Mouse (Mus musculus): ENCODE measurements around the gene Tollip.

The Tollip gene

DNA sequence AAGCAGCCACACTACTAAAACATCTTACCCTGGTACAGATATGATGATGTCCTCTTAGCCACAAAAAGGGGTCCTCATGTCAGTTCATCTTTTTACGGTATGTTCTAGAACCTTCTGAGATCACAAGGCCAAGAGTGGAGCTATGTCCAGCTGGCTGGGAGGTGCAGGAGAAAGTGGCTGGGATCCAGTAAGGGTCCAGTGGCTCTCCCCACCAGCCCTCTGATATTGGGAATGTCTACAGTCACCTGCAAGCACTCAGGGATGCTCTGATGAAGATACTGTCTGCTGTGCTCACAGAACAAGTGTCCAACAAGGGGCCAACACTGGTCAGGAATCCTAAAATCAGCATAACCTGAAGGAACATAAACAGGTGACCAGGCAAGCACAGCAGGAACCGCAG is at the start of gene Tollip:
TSS of gene Tollip (minus strand) at position 101 of the 400 bp plus-strand sequence.
- DNase-seq (ENCODE audit: low spot score), result no peak

DNA sequence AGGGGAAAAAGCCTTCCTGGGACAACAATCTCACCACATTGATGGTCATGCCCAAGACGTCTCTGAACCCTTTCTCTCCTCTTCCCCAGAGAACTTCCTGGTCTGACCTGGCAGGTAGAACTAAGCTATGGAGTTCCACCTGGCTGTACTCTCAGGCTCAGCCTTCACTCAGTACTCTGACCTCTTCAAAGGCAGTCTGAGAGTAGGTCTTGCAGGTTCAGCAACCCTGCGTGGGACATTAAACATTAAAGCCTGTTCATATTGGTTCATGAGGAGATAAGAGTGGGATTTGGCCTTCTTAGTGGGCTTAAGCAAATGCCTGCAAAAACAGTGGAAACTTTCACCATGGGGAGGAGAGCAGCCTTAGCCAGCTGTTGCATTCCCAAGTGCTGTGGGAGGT is 48.0 kb upstream of the Tollip start:
- DNase-seq (ENCODE audit: low spot score), result no peak

DNA sequence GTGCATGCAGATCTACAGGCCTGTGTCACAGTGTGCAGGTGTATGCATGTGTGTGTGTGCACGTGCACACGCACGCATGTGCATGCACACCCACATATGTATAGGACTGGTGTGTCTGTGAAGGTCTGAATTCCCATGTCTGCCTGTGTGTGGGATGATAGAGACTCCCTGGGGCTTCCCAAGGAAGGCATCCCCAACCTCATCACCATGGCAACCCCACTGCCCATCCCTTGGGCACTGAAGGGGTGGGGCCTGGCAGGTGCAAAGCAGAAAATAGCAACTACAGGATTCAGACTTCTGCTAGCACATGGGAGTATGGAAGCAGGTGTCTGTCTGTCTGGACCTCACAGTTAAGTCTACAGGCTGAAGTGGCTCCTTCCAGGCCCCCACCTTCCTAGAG is 44.2 kb upstream of the Tollip start:
- DNase-seq (ENCODE audit: low spot score), result no peak

DNA sequence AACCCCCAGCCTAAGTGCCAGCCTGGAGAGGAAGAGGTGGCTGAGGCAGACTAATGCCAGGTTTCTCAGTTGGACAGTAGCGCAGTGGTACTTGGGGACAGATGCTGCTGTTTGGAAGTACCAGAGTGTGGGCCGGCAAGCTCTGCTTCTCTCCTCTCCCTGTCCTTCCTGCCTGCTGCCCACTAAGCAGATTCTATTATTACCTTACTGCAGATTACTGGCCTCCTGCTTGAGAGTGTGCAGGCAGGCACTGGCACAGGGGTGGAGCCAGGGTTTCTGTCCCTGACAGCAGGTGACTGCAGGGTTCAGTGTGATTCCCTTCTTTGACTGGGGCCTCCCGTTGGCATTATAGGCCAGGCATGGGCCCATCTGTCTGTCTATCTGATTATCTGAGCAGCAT is 43.2 kb upstream of the Tollip start:
- DNase-seq (ENCODE audit: low spot score), result no peak

DNA sequence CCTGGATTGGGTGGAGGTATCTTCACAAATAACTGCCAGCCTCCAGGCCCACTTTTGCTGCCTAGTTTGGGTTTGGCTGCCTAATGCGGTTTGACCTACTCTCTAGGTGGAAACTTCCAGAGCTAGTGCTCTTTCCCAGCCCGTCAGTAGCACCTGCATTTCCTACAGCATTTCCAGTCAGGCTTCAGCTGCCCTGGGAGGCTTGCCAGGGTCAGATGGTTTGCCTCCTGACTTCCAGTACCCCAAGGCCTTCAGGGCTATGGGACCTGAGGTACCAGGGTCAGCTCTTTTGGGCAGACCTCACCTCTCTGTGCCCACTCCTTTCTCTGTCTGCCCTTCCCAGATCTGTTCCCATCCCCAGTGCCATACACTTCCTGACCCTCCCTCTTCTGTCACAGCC is 42.6 kb upstream of the Tollip start:
- no peak for DNase-seq (ENCODE audit: low spot score)

DNA sequence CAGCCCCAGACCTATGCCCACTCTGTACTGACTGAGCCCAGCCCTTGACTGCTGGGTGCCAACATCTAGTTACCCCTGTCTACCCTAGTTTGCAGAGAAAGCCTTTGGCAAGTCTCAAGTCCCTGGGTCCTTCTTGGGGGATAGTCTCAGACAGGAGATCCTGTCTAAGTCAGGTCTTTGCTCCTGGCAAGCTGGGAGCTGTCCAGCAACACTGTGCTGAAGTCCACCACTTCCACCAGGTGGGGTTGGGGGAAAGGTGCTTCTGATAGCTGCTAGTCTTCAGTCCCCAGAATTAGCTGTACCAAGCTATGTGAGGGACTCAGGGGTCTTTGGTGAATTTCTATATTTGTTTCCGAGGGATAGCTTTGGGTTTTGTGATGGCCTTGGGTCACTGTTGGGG is 40.8 kb upstream of the Tollip start:
- DNase-seq (ENCODE audit: low spot score), result no peak

DNA sequence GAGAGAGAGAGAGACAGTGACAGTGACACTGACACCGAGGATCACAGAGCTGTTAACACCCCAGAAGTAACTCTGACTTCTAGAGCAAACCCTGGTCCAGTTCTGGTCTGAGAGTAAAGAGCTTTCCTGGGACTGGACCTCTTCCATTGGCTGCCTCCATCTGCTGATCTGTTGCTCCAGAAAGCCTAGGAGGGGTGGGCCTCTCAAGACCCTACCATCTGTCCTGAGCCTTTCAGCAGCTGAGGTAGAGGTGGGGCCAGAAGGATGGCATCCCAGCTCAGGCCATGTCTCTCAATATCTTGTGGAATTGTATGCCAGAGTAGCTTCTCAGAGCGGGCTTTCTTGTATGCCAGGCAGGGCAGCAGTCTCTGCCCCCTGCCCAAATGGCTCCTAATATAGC is 39.9 kb upstream of the Tollip start:
- DNase-seq (ENCODE audit: low spot score), result no peak

DNA sequence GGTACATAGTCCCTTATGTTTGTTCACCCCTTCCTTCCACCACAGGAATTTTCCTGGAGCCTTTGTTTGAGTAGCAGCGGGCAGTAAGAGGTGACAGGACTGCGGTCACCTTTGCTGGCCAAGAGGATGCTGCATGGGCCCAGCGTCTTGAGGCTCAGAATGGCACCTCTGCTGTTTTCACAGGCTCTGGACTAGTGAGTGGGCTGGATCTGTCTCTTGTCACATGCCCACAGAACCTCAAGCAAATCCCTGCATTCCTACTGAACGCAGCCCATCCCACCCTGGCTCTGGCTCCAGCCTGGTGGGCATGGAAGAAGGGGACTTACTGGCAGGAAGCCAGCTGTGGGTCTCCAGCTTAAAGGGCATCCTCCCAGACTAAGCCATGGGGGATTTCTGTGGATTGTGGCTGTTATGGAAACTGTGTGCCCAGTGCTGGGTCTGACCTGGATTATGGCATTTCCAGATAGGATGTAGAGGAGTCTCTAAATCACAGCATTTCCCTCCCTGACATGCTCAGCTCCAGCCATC is 39.3 kb upstream of the Tollip start:
- DNase-seq (ENCODE audit: low spot score), result no peak

DNA sequence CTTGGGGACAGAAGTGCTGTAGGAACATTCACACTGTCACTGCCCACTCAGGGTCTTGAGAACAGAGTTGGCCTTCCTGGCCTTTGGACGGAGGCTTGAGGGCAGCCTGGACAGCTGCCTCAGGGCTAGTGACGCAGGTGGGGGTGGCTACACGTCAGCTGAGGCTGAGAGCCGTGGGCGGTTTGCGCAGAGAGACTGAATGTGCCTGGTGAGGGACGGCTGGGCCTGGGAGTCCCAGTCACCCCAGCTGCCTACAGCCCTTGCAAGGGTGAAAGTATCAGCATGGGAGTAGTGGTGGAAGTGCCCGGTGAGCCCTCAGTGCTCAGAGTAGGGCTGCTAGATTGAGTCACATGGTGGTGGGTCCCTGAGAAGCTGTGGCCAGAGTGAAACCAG is 37.9 kb upstream of the Tollip start:
- no peak for DNase-seq (ENCODE audit: low spot score)

DNA sequence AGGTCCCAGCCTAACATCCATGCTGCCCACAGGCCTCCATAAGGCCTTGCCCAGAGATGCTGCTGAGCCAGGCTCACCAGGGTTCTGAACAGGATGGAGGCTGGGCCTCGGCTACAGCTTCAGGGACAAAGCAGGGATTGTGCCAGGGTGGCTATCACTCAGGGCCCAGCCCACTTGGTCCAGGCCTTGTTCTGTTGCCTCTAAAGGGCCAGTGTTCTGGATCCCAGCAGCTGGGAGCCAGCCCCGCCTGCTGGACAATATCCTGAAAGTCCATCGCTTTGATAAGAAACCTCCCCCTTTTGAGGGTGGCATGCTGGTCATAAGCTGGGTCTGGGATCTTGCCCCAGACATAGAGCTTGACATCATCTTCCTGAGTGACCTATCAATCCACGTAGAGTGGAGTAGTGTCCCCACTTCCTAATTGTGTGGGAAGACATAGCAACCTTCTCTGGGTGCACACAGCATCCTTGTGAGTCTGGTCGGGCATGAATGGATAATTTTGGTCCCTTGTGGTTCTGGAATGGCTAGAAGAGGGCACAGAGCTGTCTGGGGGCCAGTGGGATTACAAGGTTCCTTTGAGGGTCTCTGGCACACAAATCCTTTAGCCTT is 37.4 kb upstream of the Tollip start:
- DNase-seq (ENCODE audit: low spot score), result no peak

DNA sequence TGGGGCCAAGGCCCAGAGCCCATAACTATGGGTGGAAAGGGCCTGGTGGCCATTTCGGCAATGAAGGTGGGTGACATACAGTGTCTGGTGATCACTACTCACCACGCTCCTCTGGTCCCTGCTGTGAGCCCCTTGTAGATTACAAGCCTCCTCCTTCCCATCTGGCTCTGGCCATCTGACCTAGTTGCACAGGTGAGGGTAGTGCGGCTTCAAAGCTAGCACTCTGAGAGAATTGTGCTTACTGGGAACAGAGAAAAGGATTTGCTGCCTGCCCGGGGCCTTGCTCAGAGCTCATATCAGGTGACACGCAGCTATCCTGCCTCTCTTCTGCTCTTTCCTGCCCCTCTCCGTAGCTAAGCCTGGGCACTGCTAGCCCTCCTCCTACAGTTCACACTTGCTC is 35.3 kb upstream of the Tollip start:
- no peak for DNase-seq (ENCODE audit: low spot score)

DNA sequence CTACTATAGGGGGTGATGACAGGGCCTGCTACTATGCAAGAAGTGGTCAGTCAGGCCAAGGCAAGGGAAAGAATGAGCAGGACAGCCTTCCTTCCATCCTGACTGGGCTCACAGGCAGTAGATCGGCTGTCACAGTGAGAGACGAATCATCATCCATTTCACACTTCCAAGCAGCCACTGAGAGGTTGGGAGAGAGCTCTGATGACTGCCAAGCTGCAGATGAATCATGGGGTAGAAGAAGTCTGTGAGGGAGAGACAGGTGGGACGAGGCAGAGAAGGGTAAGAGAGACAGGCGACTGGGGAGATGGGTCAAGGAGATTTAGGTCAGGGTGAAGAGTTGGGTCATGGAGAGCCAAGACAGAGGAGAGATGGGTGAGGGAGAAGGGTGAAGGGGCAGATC is 34.6 kb upstream of the Tollip start:
- no peak for DNase-seq (ENCODE audit: low spot score)

DNA sequence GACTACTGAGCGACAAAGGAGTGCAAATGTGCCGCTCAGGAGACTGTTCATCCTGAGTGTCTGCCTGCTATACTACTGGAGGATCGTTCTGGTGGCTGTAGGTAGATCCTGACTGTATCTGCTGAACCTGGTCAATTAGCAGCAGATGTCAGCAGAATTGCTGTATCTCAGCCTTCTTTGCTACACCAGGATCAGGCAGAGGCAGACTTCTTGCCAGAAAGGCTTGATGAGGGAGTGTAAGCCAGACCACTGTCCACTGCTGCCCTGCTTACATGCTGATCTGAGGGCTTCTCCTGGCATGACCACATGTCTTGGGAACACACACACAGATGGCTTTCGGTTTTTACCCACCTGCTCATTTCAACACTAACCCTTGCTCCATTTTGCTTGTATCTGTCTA is 33.5 kb upstream of the Tollip start:
- DNase-seq (ENCODE audit: low spot score), result no peak

DNA sequence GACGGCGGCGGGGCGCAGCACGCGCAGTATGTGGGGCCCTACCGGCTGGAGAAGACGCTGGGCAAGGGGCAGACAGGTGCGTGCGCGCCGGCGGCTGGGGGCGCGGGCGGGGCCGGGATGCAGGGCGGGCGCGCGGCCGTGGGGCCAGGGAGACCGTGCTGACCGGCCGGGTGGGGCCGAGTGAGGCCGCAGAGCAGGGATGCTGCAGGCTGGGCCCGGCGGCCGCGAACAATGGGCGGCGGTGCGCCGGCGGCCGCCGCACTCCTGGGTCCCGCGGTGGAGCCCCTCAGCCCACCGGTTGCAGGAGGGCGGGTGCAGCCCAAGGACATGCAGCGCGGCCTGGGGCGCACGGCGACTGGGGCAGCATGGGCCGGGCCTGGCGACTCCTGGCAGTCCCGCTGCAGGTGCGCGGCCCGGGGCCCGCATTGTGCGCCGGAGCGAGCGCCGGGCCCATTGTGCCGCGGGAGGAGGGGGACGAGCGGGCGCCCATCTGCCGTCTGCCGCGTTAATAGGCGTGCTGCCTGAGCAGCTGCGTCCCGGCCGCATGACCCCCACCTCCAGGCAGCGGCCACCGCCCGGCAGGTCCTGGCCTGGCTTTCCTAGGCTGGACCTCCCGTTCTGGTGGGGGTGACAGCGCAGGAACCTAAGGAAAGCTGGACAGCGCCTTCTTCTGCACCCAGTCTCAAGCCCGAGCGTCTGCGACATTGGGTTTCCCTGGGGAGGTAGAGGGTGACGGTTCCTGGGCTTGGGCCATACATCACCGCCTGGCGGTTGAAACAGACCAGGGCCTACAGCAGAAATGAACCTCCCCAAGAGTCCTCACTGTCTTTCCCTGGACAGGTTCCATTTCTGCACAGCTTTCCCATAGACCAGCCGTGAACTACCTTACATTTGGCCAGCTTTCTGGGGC is 32.1 kb upstream of the Tollip start:
- DNase-seq (ENCODE audit: low spot score), result no peak

DNA sequence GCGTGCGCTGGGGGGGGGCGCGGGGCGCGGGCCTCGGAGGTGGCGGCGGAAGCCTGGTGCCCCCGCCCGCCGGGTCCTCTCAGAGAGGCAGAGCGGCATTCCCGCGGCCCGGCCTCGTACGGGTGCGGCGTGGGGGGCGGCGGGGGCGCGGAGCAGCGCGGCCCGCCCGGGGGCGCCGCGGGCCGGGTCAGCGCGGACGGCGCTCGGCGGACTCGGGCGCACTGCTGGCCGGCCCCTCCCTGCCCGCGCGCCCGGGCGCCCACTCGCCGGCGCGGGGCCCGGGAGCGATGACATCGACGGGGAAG is 31.4 kb upstream of the Tollip start:
- DNase-seq (ENCODE audit: low spot score), result no peak

DNA sequence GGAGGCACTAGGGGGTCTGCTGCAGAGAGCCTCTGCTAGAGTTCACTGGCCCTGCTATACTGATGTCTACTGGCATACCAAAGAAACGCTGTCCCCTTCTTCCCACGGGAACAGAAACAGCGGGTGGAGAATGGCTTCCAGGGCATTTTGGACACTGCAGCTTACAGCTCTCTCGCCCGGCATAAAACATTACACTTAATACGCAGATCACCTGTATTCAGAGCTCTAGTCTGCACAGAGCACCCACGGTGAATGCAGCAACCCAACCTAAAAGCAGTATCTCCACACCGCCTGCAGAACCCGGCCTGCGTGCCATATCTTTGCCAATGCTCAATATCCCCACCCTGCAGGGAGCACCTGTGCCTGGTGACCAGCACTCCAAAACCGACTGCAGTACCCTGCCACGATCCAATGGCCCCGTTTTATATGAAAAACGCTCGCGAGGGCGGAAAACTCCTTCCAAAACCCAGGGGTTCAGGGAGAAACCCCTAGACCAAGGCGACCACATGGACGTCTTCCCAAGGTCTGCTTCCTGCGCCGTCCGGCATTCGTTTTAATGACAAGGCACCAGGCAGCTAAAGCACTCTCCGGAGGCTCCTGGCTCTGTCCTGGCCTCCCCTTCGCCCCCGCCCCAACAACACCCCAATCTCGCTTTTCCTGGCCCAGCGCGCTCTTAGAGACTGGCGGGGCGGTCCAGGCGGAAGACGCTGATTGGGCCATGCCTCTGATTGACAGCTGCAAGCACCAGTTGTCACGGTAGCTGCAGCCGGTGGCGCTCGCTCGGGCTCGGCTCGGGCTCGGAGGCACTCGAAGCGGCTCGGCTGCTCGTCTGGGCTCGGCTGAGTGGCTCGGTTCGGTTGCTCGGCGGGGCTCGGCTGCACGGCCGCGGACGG is 30.8 kb upstream of the Tollip start, which contains the start of gene Brsk2:
TSS of gene Brsk2 (plus strand) at position 846 of the 893 bp plus-strand sequence.
- peak; percentile 91 for DNase-seq (ENCODE audit: low spot score)

DNA sequence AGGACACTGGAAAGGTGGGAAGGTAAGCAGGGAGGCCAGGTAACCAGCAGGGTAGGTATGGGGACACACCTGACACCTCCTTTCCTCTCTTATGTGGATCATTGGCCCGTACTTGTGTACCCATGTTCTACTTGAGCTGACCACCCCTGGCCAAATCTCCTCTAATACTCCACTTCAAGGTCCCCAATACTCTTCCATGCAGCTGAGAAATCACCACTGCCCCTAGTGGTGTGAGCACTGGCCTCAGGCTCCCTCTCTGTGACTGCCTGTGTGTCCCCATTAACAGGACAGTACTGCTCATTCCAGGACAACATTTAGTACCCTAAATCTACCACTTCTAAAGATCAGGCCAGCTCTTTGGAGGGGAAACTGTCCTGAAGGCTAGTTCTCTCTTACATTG is 29.7 kb upstream of the Tollip start:
- DNase-seq (ENCODE audit: low spot score), result no peak

DNA sequence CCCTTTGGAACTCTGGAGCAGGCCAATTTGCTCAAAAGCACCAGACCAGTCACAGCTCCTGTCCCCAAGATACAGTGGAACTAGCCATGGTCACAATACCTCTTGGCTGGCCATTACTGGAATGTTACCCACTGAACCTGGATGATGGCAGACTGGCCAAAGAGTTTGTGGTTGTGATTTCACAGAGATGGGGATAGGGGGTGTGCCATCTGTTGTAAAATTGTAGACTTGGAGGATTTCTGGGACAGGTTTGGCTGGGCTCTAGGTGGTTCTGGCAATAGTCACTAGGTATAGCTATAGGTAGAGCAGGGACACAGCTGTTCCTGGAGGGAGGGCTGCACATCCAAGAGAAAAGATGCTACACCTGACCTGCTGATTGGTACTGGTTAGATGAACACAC is 29.2 kb upstream of the Tollip start:
- no peak for DNase-seq (ENCODE audit: low spot score)

DNA sequence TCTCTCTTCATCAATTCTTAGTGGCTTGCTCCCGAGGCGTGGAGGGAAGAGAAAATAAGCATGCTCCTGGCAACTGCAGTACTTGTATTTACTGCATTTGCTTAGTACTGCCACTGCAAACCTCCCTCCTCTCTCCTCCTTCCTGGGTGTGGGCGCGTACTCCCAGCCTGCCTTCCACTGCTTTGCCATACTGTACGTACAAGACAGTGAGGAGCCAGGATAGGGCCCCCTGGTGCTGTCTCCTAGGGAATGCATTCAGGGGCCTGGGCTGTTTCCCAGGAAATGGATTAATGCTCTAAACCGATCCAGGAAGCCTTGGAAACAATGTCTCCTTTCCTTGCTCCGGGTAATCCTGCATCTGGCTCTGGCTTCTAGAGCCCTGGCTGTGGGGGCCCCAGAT is 27.6 kb upstream of the Tollip start:
- no peak for DNase-seq (ENCODE audit: low spot score)

DNA sequence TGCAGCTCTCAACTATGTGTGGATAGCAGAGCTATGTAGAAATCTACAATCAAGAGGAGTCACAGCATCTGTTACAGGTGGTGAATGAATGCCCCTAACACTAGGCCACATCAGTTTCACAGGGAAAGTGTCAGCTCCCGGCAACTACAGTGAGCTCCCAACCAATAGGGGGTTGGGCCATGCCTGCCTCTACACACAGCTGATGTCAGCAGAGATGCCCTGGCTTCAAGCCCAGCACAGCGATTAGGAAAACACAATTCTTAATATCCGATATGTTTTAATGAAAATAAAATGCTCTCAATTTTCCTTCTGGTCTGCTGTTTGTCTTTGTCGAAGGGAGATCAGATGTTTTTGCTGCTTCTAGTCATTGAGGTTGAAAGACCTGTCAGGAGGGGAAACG is 25.1 kb upstream of the Tollip start:
- no peak for DNase-seq (ENCODE audit: low spot score)

DNA sequence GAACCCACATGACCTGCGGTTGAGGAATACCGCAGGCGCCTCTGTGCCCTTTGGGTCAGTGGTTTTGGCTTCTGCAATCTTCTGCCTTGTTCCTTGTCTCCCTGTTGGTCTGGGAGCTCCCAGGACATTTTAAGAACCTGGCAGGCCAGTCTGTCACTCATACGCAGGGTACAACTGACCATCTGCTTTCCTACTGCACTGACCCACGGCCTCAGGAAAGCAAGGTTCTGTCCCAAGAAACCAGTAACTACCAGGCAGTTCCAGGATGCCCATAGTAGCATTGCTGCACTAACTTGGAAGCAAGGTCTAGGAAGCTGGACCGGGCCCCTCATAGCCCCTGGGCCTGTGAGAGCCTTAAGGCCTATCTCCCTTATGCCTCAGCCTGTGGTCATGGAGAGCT is 16.6 kb upstream of the Tollip start:
- DNase-seq (ENCODE audit: low spot score), result no peak

DNA sequence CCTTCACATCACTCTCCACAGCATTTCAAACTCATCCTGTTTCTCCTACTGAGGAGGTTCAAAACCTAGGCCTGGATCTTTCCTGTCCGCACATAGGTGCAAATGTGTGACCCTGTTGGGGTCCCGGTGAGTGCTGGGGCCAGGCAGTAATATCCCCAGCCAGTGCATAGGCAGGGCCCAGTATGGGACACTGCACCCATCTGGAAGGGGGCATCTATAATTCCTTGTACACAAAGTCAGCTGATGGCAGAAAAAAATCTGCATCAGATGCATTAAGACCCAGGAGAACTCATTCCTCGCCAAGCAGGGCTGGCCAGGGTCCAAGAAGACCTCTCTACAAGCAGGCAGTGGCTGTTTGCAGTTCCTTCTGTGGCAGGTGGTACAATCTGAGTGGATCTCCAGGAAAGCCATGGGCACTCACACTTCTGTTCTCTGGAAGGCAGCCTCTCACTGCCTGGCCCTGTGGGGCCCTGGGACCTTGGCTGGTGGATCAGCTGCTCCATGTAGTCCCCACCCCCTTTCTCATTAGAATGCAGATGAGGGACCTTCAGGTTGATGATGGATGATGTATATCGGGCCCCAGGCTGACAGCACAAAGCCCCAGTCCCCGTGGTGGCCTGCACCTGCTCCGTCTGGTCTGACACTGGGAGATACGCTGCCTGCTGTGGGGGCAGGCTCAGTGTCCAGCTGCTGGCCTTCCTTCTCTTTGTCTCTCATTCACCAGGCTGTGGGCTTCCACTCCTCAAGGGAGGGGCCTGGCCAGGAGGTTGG is 16.0 kb upstream of the Tollip start:
- no peak for DNase-seq (ENCODE audit: low spot score)

Data from ovary, postnatal 14 days (tissue).